8 mouse cellular contexts compared by ENCODE assay signal in the genomic region with DNA sequence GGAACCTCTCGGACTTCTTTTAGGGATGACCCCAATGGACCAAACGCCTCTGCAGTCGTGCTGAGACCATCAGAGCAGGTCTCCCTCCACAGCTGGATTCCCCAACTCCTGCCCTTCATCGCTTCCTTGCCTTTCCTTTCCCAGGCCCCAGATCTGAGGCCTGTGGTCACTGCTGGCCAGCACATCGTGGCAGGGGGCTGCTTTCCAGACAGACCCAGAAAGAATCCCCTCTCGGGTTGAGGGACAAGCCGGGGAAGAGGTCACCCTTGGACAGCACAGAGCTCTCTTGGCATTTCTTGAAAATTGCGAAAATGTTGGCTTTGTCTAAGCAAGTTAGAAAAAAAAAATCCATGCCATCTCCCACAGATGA.
A peak's percentile ranks its signal among the peaks of the same experiment; 100 is the strongest.
DNase-seq lines count a peak whose midpoint lies in the region; ATAC-seq and TF ChIP-seq lines count a peak whose summit lies in the region.

No protein-coding gene starts in this region.

- TF ChIP-seq POLR2A in embryonic fibroblast, embryonic 13.5 days (IDR thresholded peaks at IDR 0.05; ENCODE audit: low read depth, low read length), result no peak

- H3K9me3 ChIP-seq in hindbrain, embryonic 10.5 days, result no peaks in the 10 kb centered on the region
- H3K9me3 ChIP-seq in midbrain, embryonic 13.5 days, result no peaks in the 10 kb centered on the region

- no peak overlapping the region for H3K9ac ChIP-seq in midbrain, embryonic 13.5 days (replicated peaks)

- H3K36me3 ChIP-seq in hindbrain, embryonic 10.5 days, result no peaks in the 10 kb centered on the region
- no peaks in the 10 kb centered on the region for H3K36me3 ChIP-seq in midbrain, embryonic 13.5 days

- H3K27ac ChIP-seq in embryonic fibroblast, embryonic 13.5 days (ENCODE audit: insufficient read depth, low read length), result peak overlapping the region; percentile 87
- peak overlapping the region; percentile 83 for H3K27ac ChIP-seq in hindbrain, embryonic 10.5 days
- H3K27ac ChIP-seq in midbrain, embryonic 13.5 days, result 0 out of 2 replicates have a peak overlapping the region, but pooled peaks have one; percentile 46

- H3K4me3 ChIP-seq in embryonic fibroblast, embryonic 13.5 days (ENCODE audit: insufficient read depth, low read length), result no peak overlapping the region
- H3K4me3 ChIP-seq in hindbrain, embryonic 10.5 days, result no peak overlapping the region
- H3K4me3 ChIP-seq in midbrain, embryonic 13.5 days (replicated peaks), result no peak overlapping the region

- intact Hi-C loops in left cerebral cortex, postnatal 4 days (cut with DNase I), result no loop called here

- H3K4me2 ChIP-seq in midbrain, embryonic 13.5 days (replicated peaks), result no peak overlapping the region

- no peak for TF ChIP-seq CTCF in embryonic fibroblast, embryonic 13.5 days (IDR thresholded peaks at IDR 0.05; ENCODE audit: borderline replicate concordance, insufficient read depth, low read length)

- WGBS in hindbrain, embryonic 10.5 days, result 54% methylated on average over 8 of the region's 8 CpGs
- 63% methylated on average over 8 of the region's 8 CpGs for WGBS in midbrain, embryonic 13.5 days

- peak; percentile 24 for DNase-seq in left cerebral cortex, postnatal 4 days
- DNase-seq in left cerebral cortex, adult 11 months (ENCODE audit: low spot score), result no peak
- DNase-seq in hindbrain, embryonic 10.5 days (ENCODE audit: low spot score), result no peak
- no peak for DNase-seq in spleen, postnatal 36 days (ENCODE audit: low spot score in 2 of 2)
- no peak for DNase-seq in cerebellum, adult 9-10 months
- DNase-seq in layer of hippocampus, postnatal 25 days (ENCODE audit: extremely low spot score in 1 of 2, low spot score in 1 of 2), result no peak

- no peaks in the 10 kb centered on the region for H3K27me3 ChIP-seq in hindbrain, embryonic 10.5 days (ENCODE audit: insufficient read depth, poor library complexity, severe bottlenecking)
- H3K27me3 ChIP-seq in midbrain, embryonic 13.5 days, result no peaks in the 10 kb centered on the region

- peaks cover 21% of the 10 kb centered on the region for H3K4me1 ChIP-seq in embryonic fibroblast, embryonic 13.5 days (ENCODE audit: control insufficient read depth, insufficient read depth, low read length)
- peaks cover 63% of the 10 kb centered on the region for H3K4me1 ChIP-seq in hindbrain, embryonic 10.5 days (replicated peaks)
- peaks cover 29% of the 10 kb centered on the region for H3K4me1 ChIP-seq in midbrain, embryonic 13.5 days (replicated peaks)

- ATAC-seq in midbrain, embryonic 13.5 days, result no peak
